Mouse (Mus musculus) lung, embryonic 16.5 days (tissue): ENCODE data around the gene Ska3. TPM values are rescaled to one million over a fixed set of nuclear protein-coding genes. Genes with fewer than 3 reads are reported as not detected.
A peak's percentile ranks its signal among the peaks of the same experiment; 100 is the strongest.
"Not testable (repeated sequence)": the region's sequence is repeated elsewhere in the genome, so short reads cannot be mapped to it uniquely, and the experiment has no call there.

Experiments used
- ATAC-seq: fragments of 200-750 bp; cut with Nextera tagmentation; 2 replicates; pipeline ENCODE4 v1.8.0; 2017; ENCODE audit warnings: low read depth, mild to moderate bottlenecking, moderate library complexity
- H3K27ac ChIP-seq: fragments of 300-500 bp; sonication (generic); 2 replicates; pipeline ENCODE4 v1.5.1; 2014; ENCODE audit warnings: mild to moderate bottlenecking, control low read depth, low read length
- H3K27me3 ChIP-seq: fragments of 300-500 bp; sonication (generic); 2 replicates; pipeline ENCODE4 v1.6.1; 2014; ENCODE audit warnings: low read depth, low read length, mixed read lengths; ENCODE audit not compliant: control insufficient read depth, insufficient read depth
- H3K36me3 ChIP-seq: fragments of 300-500 bp; sonication (generic); 2 replicates; pipeline ENCODE4 v1.6.1; 2014; ENCODE audit warnings: low read length; ENCODE audit not compliant: control insufficient read depth, insufficient read depth
- H3K4me1 ChIP-seq: fragments of 300-500 bp; sonication (generic); replicated peaks from 2 replicates; pipeline ENCODE4 v1.6.1; 2014; ENCODE audit warnings: low read length, mixed read lengths; ENCODE audit not compliant: control insufficient read depth, insufficient read depth
- H3K4me2 ChIP-seq: fragments of 300-500 bp; sonication (generic); 2 replicates; pipeline ENCODE4 v1.6.1; 2014; ENCODE audit warnings: low read depth, low read length, control low read depth
- H3K4me3 ChIP-seq: fragments of 300-500 bp; sonication (generic); 2 replicates; pipeline ENCODE4 v1.5.1; 2014; ENCODE audit warnings: mild to moderate bottlenecking, low read length, control low read depth
- H3K9ac ChIP-seq: fragments of 300-500 bp; sonication (generic); 2 replicates; pipeline ENCODE4 v1.6.1; 2014; ENCODE audit warnings: low read length, control low read depth
- H3K9me3 ChIP-seq: fragments of 300-500 bp; sonication (generic); 2 replicates; pipeline ENCODE4 v1.6.1; 2016; ENCODE audit warnings: low read length; ENCODE audit not compliant: control insufficient read depth
- WGBS: fragments of 180-500 bp; shearing (Covaris S2); extraction: QIAGEN DNeasy Blood & Tissue Kit; methylation state at CpG from one replicate; pipeline ENCODE4 v1.1.7; 2014; 5-methylcytosine and 5-hydroxymethylcytosine counted together
- polyA plus RNA-seq: library from polyadenylated mRNA; unstranded; fragments of >200 nt; fragmentation: Nextera tagmentation; extraction: Ambion mirVana; gene quantifications from 2 replicates; pipeline ENCODE4 v1.2.1, GENCODE M21; 2015

The Ska3 gene
- polyA plus RNA-seq: 38.0 and 43.8 TPM in 2 replicates

DNA sequence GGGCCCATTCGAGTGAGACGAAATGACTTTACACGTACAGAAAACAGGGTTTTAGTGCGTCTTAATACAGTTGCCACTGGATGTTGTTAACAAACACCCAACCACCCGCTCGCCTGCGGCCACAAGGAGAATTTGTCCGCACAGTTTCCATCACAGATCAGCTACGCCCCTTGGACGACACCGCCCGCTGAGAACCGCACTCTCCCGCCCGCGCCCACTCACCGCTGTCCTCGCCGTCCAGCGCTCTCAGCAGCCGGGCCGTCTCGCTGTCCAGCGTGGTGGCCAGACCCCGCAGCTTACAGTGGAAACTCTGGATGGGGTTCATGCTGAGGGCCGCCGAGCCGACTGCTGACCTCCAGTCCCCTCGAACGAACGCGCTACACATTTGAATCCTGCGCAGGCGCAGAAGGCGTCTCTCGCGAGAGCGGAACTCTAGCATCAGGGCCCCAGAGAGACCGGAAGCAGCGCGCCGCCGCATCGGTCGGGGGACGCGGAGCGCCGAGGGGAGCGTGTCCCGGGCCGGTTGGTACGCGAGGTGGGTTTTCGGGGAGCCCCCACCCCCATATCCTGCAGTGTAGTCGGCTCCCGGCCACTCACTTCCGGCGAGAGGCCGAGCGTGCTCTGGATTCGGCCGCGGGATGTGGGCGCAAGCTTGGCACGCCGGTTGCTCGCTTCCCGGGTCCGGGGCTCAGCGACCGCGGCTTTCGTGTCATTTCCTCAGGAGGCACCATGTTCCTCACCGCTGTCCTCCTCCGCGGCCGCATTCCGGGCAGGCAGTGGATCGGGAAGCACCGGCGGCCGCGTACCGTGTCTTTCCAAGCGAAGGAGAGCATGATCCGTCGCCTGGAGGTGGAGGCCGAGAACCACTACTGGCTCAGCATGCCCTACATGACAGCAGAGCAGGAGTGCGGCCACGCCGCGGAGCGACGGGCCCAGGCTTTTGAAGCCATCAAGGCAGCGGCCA, at the start of gene Ska3, which contains the start of gene Mrpl57:
Gene Ska3 (minus strand): TSS at position 398 of the 964 bp plus-strand sequence.
Gene Mrpl57 (plus strand): TSS at position 447 of the 964 bp plus-strand sequence.
- peak; percentile 97 for ATAC-seq
- WGBS: under 1% methylated on average over 95 of the region's 96 CpGs
- H3K27ac ChIP-seq: peak within 1 kb of the TSS; percentile 94
- peaks cover 11% of the 10 kb centered on the region; the same call in 1 of the 2 replicates for H3K36me3 ChIP-seq
- peak within 1 kb of the TSS; percentile 76 for H3K4me3 ChIP-seq
- H3K4me2 ChIP-seq: peak within 1 kb of the TSS; percentile 71
- H3K9me3 ChIP-seq: no peaks in the 10 kb centered on the region
- peaks cover 13% of the 10 kb centered on the region for H3K4me1 ChIP-seq
- H3K9ac ChIP-seq: peak within 1 kb of the TSS; percentile 91
- H3K27me3 ChIP-seq: no peaks in the 10 kb centered on the region

DNA sequence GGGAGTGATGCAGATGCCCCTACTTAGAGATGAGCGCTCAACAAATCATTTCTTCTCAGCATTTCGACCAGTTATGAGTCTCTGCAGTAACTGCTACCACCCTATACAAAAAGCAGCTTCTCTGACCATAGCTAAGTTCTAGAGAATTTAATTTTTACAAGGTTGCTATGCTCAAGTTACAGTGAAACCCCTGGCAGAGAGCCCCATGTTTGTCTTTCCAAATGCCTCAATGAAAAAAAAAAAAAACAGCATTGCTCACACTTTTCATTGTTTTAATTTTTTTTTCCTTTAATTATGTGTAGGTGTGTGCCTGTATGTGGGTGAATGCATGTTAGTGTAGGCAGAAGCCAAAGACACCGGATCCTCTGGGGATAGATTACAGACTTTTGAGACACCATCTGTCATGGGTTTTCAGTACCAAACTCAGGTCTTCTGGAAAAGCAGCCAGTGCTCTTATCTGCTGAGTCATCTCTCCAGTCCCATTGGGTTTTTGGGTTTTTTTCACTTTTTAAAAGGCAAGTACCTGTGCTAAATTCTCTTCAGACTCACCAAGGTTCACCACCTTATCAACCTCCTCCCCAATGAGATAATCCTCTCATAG, 40.8 kb upstream of the Ska3 start:
- Histone ChIP-seq H3K36me3 (peaks cover 22% of the 10 kb centered on the region), H3K27me3 (no peaks in the 10 kb centered on the region)
- 97% methylated on average over 3 of the region's 3 CpGs for WGBS

DNA sequence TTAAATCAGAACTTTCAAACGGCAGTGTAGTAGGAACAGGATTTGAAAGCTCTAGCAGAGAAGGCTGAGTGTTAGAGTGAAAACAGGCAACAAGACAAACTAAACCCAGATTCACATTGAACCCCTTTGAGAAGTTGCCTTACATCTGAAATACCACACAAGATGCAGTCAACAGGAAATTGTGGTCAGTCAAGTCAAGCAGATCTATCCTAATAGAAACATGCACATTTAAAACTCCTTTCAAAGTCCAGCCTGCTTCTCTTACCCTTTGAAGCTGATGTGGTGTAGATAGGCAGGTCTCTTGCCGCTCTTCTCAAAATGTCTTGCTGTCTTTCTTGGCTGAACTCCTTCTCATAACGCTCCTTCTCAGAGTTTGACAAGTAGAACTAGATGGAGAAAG, 39.3 kb upstream of the Ska3 start:
- no peaks in the 10 kb centered on the region for H3K9me3 ChIP-seq
- no peak for ATAC-seq
- H3K27me3 ChIP-seq: no peaks in the 10 kb centered on the region
- H3K4me1 ChIP-seq: no peaks in the 10 kb centered on the region
- H3K27ac ChIP-seq: no peak overlapping the region
- H3K36me3 ChIP-seq: peaks cover 29% of the 10 kb centered on the region
- H3K9ac ChIP-seq: no peak overlapping the region
- no peak overlapping the region for H3K4me2 ChIP-seq
- 90% methylated on average over 3 of the region's 3 CpGs for WGBS
- H3K4me3 ChIP-seq: no peak overlapping the region

More for the DNA sequence above, 40.8 kb upstream of the Ska3 start:
- H3K4me2 ChIP-seq: no peak overlapping the region
- ATAC-seq: no peak
- H3K4me3 ChIP-seq: no peak overlapping the region
- no peak overlapping the region for H3K27ac ChIP-seq
- H3K9ac ChIP-seq: no peak overlapping the region
- H3K4me1 ChIP-seq: no peaks in the 10 kb centered on the region
- H3K9me3 ChIP-seq: no peaks in the 10 kb centered on the region

DNA sequence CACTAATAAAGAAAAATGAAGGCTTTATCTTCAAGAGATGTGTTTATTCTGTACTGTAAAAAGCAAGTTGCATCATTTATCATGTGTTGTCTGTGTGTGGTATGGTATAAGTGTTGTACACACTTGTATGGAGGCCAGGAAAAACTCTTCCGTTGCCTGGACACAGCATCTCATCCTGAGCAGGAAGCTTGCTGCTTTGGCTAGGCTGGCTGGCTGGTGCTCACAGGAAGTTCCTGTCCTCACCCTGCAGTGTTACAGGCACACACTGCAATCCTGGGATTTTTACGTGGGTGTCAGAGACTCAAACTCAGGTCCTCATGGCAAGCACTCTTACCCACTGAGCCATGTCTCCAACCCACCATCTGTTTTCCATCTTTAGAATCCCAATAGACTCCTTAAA, 37.1 kb upstream of the Ska3 start:
- H3K4me1 ChIP-seq: no peaks in the 10 kb centered on the region
- H3K9ac ChIP-seq: no peak overlapping the region
- H3K9me3 ChIP-seq: no peaks in the 10 kb centered on the region
- no peak overlapping the region for H3K4me2 ChIP-seq
- H3K27ac ChIP-seq: no peak overlapping the region
- no peaks in the 10 kb centered on the region for H3K27me3 ChIP-seq
- 42% methylated on average over 2 of the region's 2 CpGs for WGBS
- H3K36me3 ChIP-seq: peaks cover 31% of the 10 kb centered on the region
- H3K4me3 ChIP-seq: no peak overlapping the region
- ATAC-seq: no peak

DNA sequence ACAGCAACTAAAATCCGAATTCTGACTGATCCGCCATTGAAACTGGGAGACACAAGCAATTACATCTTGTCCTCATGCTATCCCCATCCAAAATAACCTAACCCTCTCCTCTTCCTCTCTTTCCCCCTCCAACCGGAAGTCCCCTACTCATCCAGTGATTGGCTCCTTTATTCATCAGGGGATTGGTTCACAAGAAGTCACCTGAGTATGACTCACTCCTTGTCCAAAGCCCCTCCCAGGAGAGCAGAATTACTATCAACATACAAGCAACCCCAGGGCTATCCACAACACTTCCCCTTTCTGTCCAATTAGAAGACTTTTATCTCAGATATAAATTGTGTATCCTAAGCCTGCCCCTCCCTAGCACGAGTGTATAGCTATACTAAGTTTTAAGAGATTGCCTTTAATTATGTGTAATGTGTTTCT, 36.0 kb upstream of the Ska3 start:
- Histone ChIP-seq H3K27ac (no peak overlapping the region), H3K27me3 (no peaks in the 10 kb centered on the region), H3K4me2 (no peak overlapping the region), H3K36me3 (peaks cover 30% of the 10 kb centered on the region), H3K4me3 (no peak overlapping the region), H3K9ac (no peak overlapping the region), H3K4me1 (no peaks in the 10 kb centered on the region), H3K9me3 (no peaks in the 10 kb centered on the region)
- WGBS: 84% methylated on average over 4 of the region's 4 CpGs
- no peak for ATAC-seq

DNA sequence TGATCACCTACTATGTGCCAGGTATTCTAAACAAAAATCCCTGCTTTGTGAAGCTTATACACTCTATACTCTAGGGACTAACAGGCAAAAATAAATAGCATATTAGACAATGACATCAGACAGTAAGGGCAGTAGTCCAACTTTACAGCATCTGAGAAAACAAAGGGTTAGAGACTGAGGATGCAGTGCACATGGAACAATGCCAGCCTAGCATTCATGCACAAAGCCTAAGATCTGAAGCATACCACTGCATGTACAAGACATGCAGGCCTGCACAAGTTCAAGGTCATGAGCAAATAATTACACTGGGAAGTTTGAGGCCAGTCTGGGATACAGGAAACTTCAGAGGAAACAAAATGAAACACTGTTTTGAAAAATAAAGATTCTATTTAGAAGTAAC, 33.5 kb upstream of the Ska3 start:
- no peak overlapping the region for H3K4me3 ChIP-seq
- H3K27ac ChIP-seq: 0 out of 2 replicates have a peak overlapping the region, but pooled peaks have one; percentile 2
- no peaks in the 10 kb centered on the region for H3K9me3 ChIP-seq
- H3K4me2 ChIP-seq: no peak overlapping the region
- peaks cover 20% of the 10 kb centered on the region for H3K36me3 ChIP-seq
- H3K27me3 ChIP-seq: no peaks in the 10 kb centered on the region
- no peak overlapping the region for H3K9ac ChIP-seq
- no peaks in the 10 kb centered on the region for H3K4me1 ChIP-seq
- peak; percentile 74 for ATAC-seq

DNA sequence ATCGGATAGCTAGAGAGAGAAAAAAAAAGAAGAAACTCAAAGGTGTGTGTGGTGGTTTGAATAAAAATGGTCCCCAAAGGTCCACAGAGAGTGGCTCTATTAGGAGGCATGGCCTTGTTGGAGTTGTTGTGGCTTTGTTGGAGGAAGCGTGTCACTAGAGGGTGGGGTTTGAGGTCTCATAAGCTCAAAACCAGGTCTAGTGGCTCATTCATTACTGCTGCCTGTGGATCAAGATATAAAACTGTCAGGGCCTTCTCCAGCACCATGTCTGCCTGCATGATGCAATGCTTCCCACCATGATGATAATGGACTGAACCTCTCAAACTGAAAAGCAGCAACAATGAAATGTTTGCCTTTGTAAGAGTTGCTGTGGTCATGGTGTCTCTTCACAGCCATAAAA, 32.6 kb upstream of the Ska3 start:
- Histone ChIP-seq H3K4me1 (no peaks in the 10 kb centered on the region), H3K27ac (no peak overlapping the region), H3K4me3 (no peak overlapping the region), H3K36me3 (peaks cover 16% of the 10 kb centered on the region), H3K9me3 (no peaks in the 10 kb centered on the region), H3K4me2 (no peak overlapping the region), H3K27me3 (no peaks in the 10 kb centered on the region), H3K9ac (no peak overlapping the region)
- ATAC-seq: no peak
- WGBS: 83% methylated on average over 2 of the region's 2 CpGs

DNA sequence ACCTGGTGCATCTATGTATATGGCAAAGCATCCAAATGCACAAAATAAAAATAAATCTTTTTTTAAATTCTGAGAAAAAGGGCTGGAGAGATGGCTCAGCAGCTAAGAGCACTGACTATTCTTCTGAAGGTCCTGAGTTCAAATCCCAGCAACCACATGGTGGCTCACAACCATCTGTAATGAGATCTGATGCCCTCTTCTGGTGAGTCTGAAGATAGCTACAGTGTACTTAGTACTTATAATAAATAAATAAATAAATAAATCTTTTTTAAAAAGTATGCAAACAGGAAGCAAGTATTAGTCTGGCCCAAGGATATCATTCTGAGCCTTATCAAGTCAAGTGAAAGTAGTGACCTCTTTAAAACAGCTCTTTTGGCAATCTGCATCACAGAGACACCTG, 30.1 kb upstream of the Ska3 start:
- not testable (repeated sequence) for H3K9ac ChIP-seq, H3K9me3 ChIP-seq, ATAC-seq, H3K27me3 ChIP-seq, H3K4me3 ChIP-seq, H3K4me1 ChIP-seq, H3K27ac ChIP-seq, H3K4me2 ChIP-seq
- peaks cover 14% of the 10 kb centered on the region for H3K36me3 ChIP-seq

DNA sequence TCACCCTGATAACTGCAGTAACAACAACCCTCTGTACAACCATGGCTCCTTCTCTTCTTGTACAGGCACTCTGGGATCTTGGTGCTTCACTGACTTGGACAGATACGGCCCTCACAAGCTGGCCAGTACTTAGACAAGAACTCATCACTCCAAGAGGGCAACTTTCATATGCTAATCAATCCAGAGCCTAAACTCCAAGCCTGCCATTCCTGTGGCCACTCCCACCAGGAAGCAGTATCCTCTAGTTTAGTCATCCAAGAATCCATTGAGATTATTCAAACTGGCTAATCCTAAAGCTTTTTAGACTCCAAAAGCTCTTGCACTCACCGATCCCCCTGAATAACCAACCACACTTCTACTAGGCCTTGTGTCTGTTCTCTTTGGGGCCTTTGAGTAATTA, 27.0 kb upstream of the Ska3 start:
- no peak for ATAC-seq
- H3K4me1 ChIP-seq: no peaks in the 10 kb centered on the region
- H3K4me2 ChIP-seq: no peak overlapping the region
- no peak overlapping the region for H3K4me3 ChIP-seq
- no peaks in the 10 kb centered on the region for H3K27me3 ChIP-seq
- H3K9ac ChIP-seq: no peak overlapping the region
- H3K27ac ChIP-seq: no peak overlapping the region
- H3K36me3 ChIP-seq: peaks cover 6% of the 10 kb centered on the region
- no peaks in the 10 kb centered on the region for H3K9me3 ChIP-seq
- 88% methylated on average over 2 of the region's 2 CpGs for WGBS
